Mouse (Mus musculus): ENCODE results near the gene Smg9. TPM values are rescaled to one million over a fixed set of nuclear protein-coding genes. Genes with fewer than 3 reads are reported as not detected.
"Not testable (repeated sequence)": the region's sequence is repeated elsewhere in the genome, so short reads cannot be mapped to it uniquely, and the experiment has no call there.

The Smg9 gene
- total RNA-seq, 1 experiment, result 25.7 TPM

DNA sequence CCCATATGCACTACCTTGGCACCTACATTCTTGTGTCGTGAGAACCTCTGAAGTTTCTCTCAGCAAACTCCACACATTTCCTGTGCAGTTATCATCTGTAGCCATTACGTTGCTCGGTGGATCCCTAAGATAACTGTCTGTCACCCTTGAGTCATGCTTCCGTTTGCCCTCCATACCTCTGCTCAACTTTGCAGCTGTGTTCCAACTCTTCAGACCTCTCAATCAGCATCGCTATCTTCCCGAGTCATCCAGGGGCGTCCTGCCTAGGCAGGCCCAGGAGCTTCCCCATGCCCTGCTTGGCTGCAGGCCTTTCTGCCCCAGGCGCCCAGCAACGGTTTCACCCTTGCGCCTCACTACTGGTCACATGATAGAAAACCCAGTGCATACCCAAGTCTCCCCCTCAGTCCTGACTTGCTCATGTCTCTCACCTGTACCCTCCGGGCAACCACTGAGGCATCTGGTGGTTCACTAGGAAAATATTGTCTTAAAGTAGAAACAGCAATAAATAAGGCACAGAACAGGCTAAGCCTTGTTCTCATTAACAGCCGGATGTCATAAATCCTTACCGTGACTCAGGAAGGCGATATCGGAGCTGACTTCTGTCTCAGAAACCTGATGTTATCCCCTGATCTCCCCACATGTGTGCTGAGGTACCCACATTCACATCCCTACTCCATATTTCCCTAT lies 4.8 kb upstream of the Smg9 start:
- DNase-seq (ENCODE audit: low read depth, low spot score), result no peak
- Histone ChIP-seq H3K9ac (ENCODE audit: insufficient read depth, low read depth, low read length, poor library complexity, severe bottlenecking) (no peak overlapping the region; the same call in 1 of the 2 replicates), H3K4me3 (ENCODE audit: insufficient read depth in 1 of 2, low read depth in 1 of 2, low read length in 2 of 2, poor library complexity in 1 of 2, severe bottlenecking in 1 of 2) (no peak overlapping the region), H3K27ac (ENCODE audit: insufficient read depth, low read depth, low read length, poor library complexity, severe bottlenecking) (no peak overlapping the region), H3K9me3 (ENCODE audit: control insufficient read depth, insufficient read depth, low read depth, low read length) (no peaks in the 10 kb centered on the region), H3K4me1 (ENCODE audit: control insufficient read depth in 2 of 2, insufficient read depth in 2 of 2, low read length in 2 of 2, poor library complexity in 1 of 2) (peaks cover 0 to 2% of the 10 kb centered on the region in 2 experiments; a peak in 1 of 4 replicates), H3K36me3 (ENCODE audit: control insufficient read depth, insufficient read depth, low read length, poor library complexity, severe bottlenecking) (no peaks in the 10 kb centered on the region)
- in situ Hi-C loops (cut with MboI; ENCODE audit: low sequenced_read_pairs in 2 of 2, unreplicated experiment in 2 of 2), result no loop called here
- TF ChIP-seq HCFC1 (IDR thresholded peaks at IDR 0.05; ENCODE audit: borderline replicate concordance, insufficient read depth, low read length), result no peak
- TF ChIP-seq MAFK (IDR thresholded peaks at IDR 0.05; ENCODE audit: insufficient read depth, low read depth, low read length), result no peak
- TF ChIP-seq ZC3H11A (IDR thresholded peaks at IDR 0.05; ENCODE audit: borderline replicate concordance, low read depth, low read length), result no peak
- no peak for TF ChIP-seq CHD2 (IDR thresholded peaks at IDR 0.05; ENCODE audit: low read depth, low read length)
- no peak for TF ChIP-seq ZNF384 (IDR thresholded peaks at IDR 0.05; ENCODE audit: low read depth, low read length)

GRCm38 (mm10) chr7:24396832-24397231 lies 2.6 kb upstream of the Smg9 start:
- Histone ChIP-seq H3K9me3 (ENCODE audit: control insufficient read depth, insufficient read depth, low read depth, low read length) (no peaks in the 10 kb centered on the region), H3K36me3 (ENCODE audit: control insufficient read depth, insufficient read depth, low read length, poor library complexity, severe bottlenecking) (no peaks in the 10 kb centered on the region), H3K4me3 (ENCODE audit: insufficient read depth in 1 of 2, low read depth in 1 of 2, low read length in 2 of 2, poor library complexity in 1 of 2, severe bottlenecking in 1 of 2) (no peak overlapping the region), H3K4me1 (ENCODE audit: control insufficient read depth in 2 of 2, insufficient read depth in 2 of 2, low read length in 2 of 2, poor library complexity in 1 of 2) (no peaks in the 10 kb centered on the region), H3K9ac (ENCODE audit: insufficient read depth, low read depth, low read length, poor library complexity, severe bottlenecking) (no peak overlapping the region), H3K27ac (ENCODE audit: insufficient read depth, low read depth, low read length, poor library complexity, severe bottlenecking) (no peak overlapping the region)
- TF ChIP-seq ZC3H11A (IDR thresholded peaks at IDR 0.05; ENCODE audit: borderline replicate concordance, low read depth, low read length) (no peak), MAFK (IDR thresholded peaks at IDR 0.05; ENCODE audit: insufficient read depth, low read depth, low read length) (no peak), ZNF384 (IDR thresholded peaks at IDR 0.05; ENCODE audit: low read depth, low read length) (no peak), HCFC1 (IDR thresholded peaks at IDR 0.05; ENCODE audit: borderline replicate concordance, insufficient read depth, low read length) (no peak), CHD2 (IDR thresholded peaks at IDR 0.05; ENCODE audit: low read depth, low read length) (no peak)
- in situ Hi-C loops (cut with MboI; ENCODE audit: low sequenced_read_pairs in 2 of 2, unreplicated experiment in 2 of 2), result no loop called here
- DNase-seq (ENCODE audit: low read depth, low spot score), result no peak

- DNase-seq (ENCODE audit: low read depth, low spot score), result no peak
- Histone ChIP-seq H3K9ac (ENCODE audit: insufficient read depth, low read depth, low read length, poor library complexity, severe bottlenecking) (peak overlapping the region; percentile 59; the same call in 1 of the 2 replicates), H3K9me3 (ENCODE audit: control insufficient read depth, insufficient read depth, low read depth, low read length) (no peaks in the 10 kb centered on the region), H3K27ac (ENCODE audit: insufficient read depth, low read depth, low read length, poor library complexity, severe bottlenecking) (no peak overlapping the region), H3K4me1 (ENCODE audit: control insufficient read depth in 2 of 2, insufficient read depth in 2 of 2, low read length in 2 of 2, poor library complexity in 1 of 2) (no peaks in the 10 kb centered on the region), H3K4me3 (ENCODE audit: insufficient read depth in 1 of 2, low read depth in 1 of 2, low read length in 2 of 2, poor library complexity in 1 of 2, severe bottlenecking in 1 of 2) (peak overlapping the region in 1 of 2 experiments; percentile 61; a peak in 2 of 4 replicates), H3K36me3 (ENCODE audit: control insufficient read depth, insufficient read depth, low read length, poor library complexity, severe bottlenecking) (no peaks in the 10 kb centered on the region)
- TF ChIP-seq CHD2 (IDR thresholded peaks at IDR 0.05; ENCODE audit: low read depth, low read length) (no peak), MAFK (IDR thresholded peaks at IDR 0.05; ENCODE audit: insufficient read depth, low read depth, low read length) (no peak), HCFC1 (IDR thresholded peaks at IDR 0.05; ENCODE audit: borderline replicate concordance, insufficient read depth, low read length) (no peak), ZC3H11A (IDR thresholded peaks at IDR 0.05; ENCODE audit: borderline replicate concordance, low read depth, low read length) (no peak), ZNF384 (IDR thresholded peaks at IDR 0.05; ENCODE audit: low read depth, low read length) (no peak)
- in situ Hi-C loops (cut with MboI; ENCODE audit: low sequenced_read_pairs in 2 of 2, unreplicated experiment in 2 of 2), result no loop called here
Observed at GRCm38 (mm10) chr7:24398364-24398913, 980 bp upstream of the Smg9 start.

DNA sequence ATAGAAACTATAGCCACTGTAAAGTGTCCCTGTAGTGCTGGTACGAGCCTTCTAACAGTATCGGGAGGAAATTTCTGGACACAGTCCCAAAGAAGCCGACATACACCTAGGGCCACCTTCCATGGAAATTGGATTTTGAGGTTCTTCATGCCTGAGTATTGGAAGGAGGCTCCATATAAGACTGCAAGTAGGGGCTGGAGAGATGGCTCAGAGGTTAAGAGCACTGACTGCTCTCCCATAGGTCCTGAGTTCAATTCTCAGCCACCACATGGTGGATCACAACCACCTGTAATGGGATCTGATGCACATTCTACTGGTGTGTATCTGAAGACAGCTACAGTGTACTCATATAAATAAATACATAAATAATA lies 648 bp downstream of the Smg9 start:
- Histone ChIP-seq H3K4me1 (ENCODE audit: control insufficient read depth in 2 of 2, insufficient read depth in 2 of 2, low read length in 2 of 2, poor library complexity in 1 of 2) (no peaks in the 10 kb centered on the region), H3K36me3 (ENCODE audit: control insufficient read depth, insufficient read depth, low read length, poor library complexity, severe bottlenecking) (no peaks in the 10 kb centered on the region; the same call in 1 of the 2 replicates), H3K9me3 (ENCODE audit: control insufficient read depth, insufficient read depth, low read depth, low read length) (no peaks in the 10 kb centered on the region), H3K4me3 (ENCODE audit: insufficient read depth in 1 of 2, low read depth in 1 of 2, low read length in 2 of 2, poor library complexity in 1 of 2, severe bottlenecking in 1 of 2) (peak overlapping the region; percentile 80 to 84), H3K27ac (ENCODE audit: insufficient read depth, low read depth, low read length, poor library complexity, severe bottlenecking) (no peak overlapping the region), H3K9ac (ENCODE audit: insufficient read depth, low read depth, low read length, poor library complexity, severe bottlenecking) (peak overlapping the region; percentile 67)
- TF ChIP-seq MAFK (IDR thresholded peaks at IDR 0.05; ENCODE audit: insufficient read depth, low read depth, low read length), result no peak
- TF ChIP-seq HCFC1 (IDR thresholded peaks at IDR 0.05; ENCODE audit: borderline replicate concordance, insufficient read depth, low read length), result no peak
- TF ChIP-seq ZC3H11A (IDR thresholded peaks at IDR 0.05; ENCODE audit: borderline replicate concordance, low read depth, low read length), result no peak
- no peak for TF ChIP-seq CHD2 (IDR thresholded peaks at IDR 0.05; ENCODE audit: low read depth, low read length)
- no peak for TF ChIP-seq ZNF384 (IDR thresholded peaks at IDR 0.05; ENCODE audit: low read depth, low read length)
- DNase-seq (ENCODE audit: low read depth, low spot score), result no peak
- in situ Hi-C loops (cut with MboI; ENCODE audit: low sequenced_read_pairs in 2 of 2, unreplicated experiment in 2 of 2), result loop anchor here in 1 of 2 experiments (25.0 kb wide), 1 partner anchor 112 kb away; the partner anchor contains the start of genes AC161166.1 and Zfp428

DNA sequence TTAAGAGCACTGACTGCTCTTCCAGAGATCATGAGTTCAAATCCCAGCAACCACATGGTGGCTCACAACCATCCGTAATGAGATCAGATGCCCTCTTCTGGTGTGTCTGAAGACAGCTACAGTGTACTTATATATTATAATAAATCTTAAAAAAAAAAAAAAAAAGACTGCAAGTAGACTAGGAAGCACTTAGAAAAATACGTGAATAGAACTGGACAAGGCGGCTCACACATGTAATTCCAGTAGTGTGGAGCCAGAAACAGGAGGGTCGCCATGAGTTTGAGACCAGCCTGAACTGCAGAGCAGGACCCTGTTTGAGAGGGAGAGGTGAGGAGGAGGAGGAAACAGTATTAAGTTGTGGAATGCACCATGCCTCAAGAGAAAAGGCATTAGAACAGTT lies 1.1 kb downstream of the Smg9 start:
- H3K27ac ChIP-seq (ENCODE audit: insufficient read depth, low read depth, low read length, poor library complexity, severe bottlenecking); H3K4me1 ChIP-seq (ENCODE audit: control insufficient read depth in 2 of 2, insufficient read depth in 2 of 2, low read length in 2 of 2, poor library complexity in 1 of 2); DNase-seq (ENCODE audit: low read depth, low spot score); H3K9ac ChIP-seq (ENCODE audit: insufficient read depth, low read depth, low read length, poor library complexity, severe bottlenecking); H3K36me3 ChIP-seq (ENCODE audit: control insufficient read depth, insufficient read depth, low read length, poor library complexity, severe bottlenecking); H3K4me3 ChIP-seq (ENCODE audit: insufficient read depth in 1 of 2, low read depth in 1 of 2, low read length in 2 of 2, poor library complexity in 1 of 2, severe bottlenecking in 1 of 2); H3K9me3 ChIP-seq (ENCODE audit: control insufficient read depth, insufficient read depth, low read depth, low read length): not testable (repeated sequence)
- in situ Hi-C loops (cut with MboI; ENCODE audit: low sequenced_read_pairs in 2 of 2, unreplicated experiment in 2 of 2), result loop anchor here in 1 of 2 experiments (25.0 kb wide), 1 partner anchor 112 kb away; the partner anchor contains the start of genes AC161166.1 and Zfp428

Data from ES-E14 (cell line).